Mouse (Mus musculus) stomach, embryonic 15.5 days (tissue): Measurements from ENCODE around the gene Slc17a6. TPM values are rescaled to one million over a fixed set of nuclear protein-coding genes. Genes with fewer than 3 reads are reported as not detected.

Experiments
- ATAC-seq: fragments of 200-750 bp; cut with Nextera tagmentation; 2 replicates; pipeline ENCODE4 v1.8.0; 2017; ENCODE audit warnings: low read depth, moderate number of reproducible peaks, moderate TSS enrichment; ENCODE audit not compliant: insufficient read depth, low FRiP score
- H3K27ac ChIP-seq: fragments of 300-500 bp; sonication (generic); 2 replicates; pipeline ENCODE4 v1.5.1; 2015; ENCODE audit warnings: mild to moderate bottlenecking, inconsistent platforms
- H3K27me3 ChIP-seq: fragments of 300-500 bp; sonication (generic); replicated peaks from 2 replicates; pipeline ENCODE4 v1.6.1; 2015; ENCODE audit warnings: inconsistent platforms
- H3K36me3 ChIP-seq: fragments of 300-500 bp; sonication (generic); 2 replicates; pipeline ENCODE4 v1.6.1; 2015; ENCODE audit warnings: inconsistent platforms
- H3K4me1 ChIP-seq: fragments of 300-500 bp; sonication (generic); 2 replicates; pipeline ENCODE4 v1.6.1; 2015; ENCODE audit warnings: inconsistent platforms
- H3K4me2 ChIP-seq: fragments of 300-500 bp; sonication (generic); 2 replicates; pipeline ENCODE4 v1.6.1; 2015; ENCODE audit warnings: mild to moderate bottlenecking, inconsistent platforms
- H3K4me3 ChIP-seq: fragments of 300-500 bp; sonication (generic); replicated peaks from 2 replicates; pipeline ENCODE4 v1.5.1; 2015; ENCODE audit warnings: inconsistent platforms
- H3K9ac ChIP-seq: fragments of 300-500 bp; sonication (generic); 2 replicates; pipeline ENCODE4 v1.6.1; 2015; ENCODE audit warnings: inconsistent platforms
- H3K9me3 ChIP-seq: fragments of 300-500 bp; sonication (generic); 2 replicates; pipeline ENCODE4 v1.6.1; 2016; ENCODE audit warnings: inconsistent platforms
- WGBS: fragments of 180-500 bp; shearing (Covaris S2); methylation state at CpG from one replicate; pipeline ENCODE4 v1.1.7; 2015; 5-methylcytosine and 5-hydroxymethylcytosine counted together
- polyA plus RNA-seq: library from polyadenylated mRNA; unstranded; fragments of >200 nt; fragmentation: Nextera tagmentation; extraction: Ambion mirVana; gene quantifications from 2 replicates; pipeline ENCODE4 v1.2.1, GENCODE M21; 2015

The Slc17a6 gene
- polyA plus RNA-seq, result 0.26 TPM in 2 replicates

DNA sequence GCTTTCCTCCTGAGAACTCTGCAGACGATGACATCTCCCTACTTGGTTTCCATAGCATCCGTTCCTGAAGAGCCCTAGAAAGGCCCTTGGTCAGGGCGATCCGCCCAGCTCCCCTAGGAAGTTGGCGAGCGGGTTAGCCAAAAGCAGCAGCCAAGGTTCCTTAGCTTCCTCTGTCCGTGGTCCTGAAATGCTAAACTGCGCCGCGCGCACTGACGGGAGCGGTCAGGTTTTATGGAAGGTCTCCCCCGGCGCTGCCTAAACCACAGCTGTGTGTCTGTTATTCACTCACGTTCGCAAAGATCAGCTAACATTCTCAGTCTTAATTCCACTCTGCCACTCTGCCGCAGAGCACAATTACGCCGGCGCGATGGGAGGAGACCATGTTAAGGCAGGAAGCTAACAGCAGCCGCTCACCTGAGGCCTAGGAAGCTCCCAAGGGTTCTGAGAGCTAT is at the start of gene Slc17a6:
TSS of gene Slc17a6 (plus strand) at position 313 of the 452 bp plus-strand sequence.
- Histone ChIP-seq H3K36me3 (no peaks in the 10 kb centered on the region), H3K4me3 (no peak within 1 kb of the TSS), H3K4me1 (no peaks in the 10 kb centered on the region), H3K9ac (no peak within 1 kb of the TSS), H3K9me3 (no peaks in the 10 kb centered on the region), H3K27ac (no peak within 1 kb of the TSS), H3K4me2 (no peak within 1 kb of the TSS), H3K27me3 (peaks cover 43% of the 10 kb centered on the region)
- no peak for ATAC-seq
- WGBS, result under 1% methylated on average over 23 of the region's 23 CpGs

DNA sequence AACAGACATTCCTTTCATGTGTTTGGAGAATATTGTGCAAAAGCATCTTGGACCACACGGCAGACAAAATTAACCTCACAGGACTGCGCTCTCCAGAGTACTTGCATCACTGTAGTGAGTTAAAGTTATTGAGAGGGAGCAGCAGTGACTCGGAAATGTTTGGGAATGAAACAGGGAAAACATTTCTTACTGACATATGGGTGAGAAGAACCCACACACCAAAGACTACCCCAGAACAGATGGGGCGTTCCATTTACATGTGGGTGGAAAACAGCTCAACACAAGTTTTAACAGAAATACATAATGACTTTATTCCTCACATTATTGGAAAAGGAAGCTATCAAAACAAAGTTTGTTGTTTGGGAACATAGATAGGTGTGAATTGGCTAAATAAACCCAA is 21.8 kb upstream of the Slc17a6 start:
- no peaks in the 10 kb centered on the region for H3K9me3 ChIP-seq
- no peak overlapping the region for H3K9ac ChIP-seq
- ATAC-seq, result no peak
- 71% methylated on average over 4 of the region's 4 CpGs for WGBS
- H3K4me3 ChIP-seq, result no peak overlapping the region
- H3K27me3 ChIP-seq, result no peaks in the 10 kb centered on the region
- no peak overlapping the region for H3K27ac ChIP-seq
- no peaks in the 10 kb centered on the region for H3K36me3 ChIP-seq
- H3K4me2 ChIP-seq, result no peak overlapping the region
- H3K4me1 ChIP-seq, result no peaks in the 10 kb centered on the region

DNA sequence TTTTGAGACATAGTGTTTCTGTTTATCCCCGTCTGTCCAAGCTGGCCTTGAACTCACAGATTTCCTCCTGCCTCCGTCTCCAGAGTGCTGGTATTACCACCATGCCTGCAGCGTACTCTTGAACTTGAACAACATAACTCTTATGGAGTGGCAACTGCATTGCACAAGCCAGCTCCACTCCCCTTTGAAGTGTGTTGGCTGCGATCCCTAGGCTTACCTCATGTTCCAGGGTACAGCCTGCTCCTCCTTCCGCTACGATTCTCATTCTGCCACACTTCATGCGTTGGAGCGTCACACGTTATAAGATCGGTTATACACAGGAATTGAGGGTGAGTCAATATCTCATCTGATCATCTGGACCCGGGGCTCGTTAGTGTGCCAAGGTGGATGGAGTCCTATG is 18.1 kb upstream of the Slc17a6 start:
- Histone ChIP-seq H3K27me3 (no peaks in the 10 kb centered on the region), H3K27ac (no peak overlapping the region), H3K9me3 (no peaks in the 10 kb centered on the region), H3K4me2 (no peak overlapping the region), H3K9ac (no peak overlapping the region), H3K4me3 (no peak overlapping the region), H3K36me3 (no peaks in the 10 kb centered on the region), H3K4me1 (no peaks in the 10 kb centered on the region)
- 86% methylated on average over 12 of the region's 12 CpGs for WGBS
- no peak for ATAC-seq

DNA sequence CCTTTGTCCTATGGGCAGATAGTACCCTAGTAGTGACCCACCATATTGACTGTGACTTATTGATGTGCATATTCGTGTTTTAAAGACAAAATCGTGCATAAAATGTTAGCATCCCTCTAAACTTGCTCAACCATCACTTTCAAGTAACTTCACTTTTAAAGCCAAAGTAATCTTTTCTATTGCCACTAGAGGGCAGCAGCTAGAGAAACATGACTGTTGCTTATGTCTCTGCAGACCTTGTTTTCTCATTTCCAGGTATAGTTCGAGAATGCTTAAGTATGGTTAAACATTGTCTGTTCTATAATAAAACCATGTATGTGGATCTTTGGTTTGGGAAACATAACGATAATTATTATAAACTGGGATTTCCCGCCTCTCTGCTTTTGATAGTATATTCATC is 7.4 kb upstream of the Slc17a6 start:
- Histone ChIP-seq H3K36me3 (no peaks in the 10 kb centered on the region), H3K27ac (no peak overlapping the region), H3K4me1 (no peaks in the 10 kb centered on the region), H3K4me3 (no peak overlapping the region), H3K9me3 (no peaks in the 10 kb centered on the region), H3K4me2 (no peak overlapping the region), H3K9ac (no peak overlapping the region), H3K27me3 (no peaks in the 10 kb centered on the region)
- no peak for ATAC-seq
- WGBS, result 38% methylated on average over 5 of the region's 5 CpGs

DNA sequence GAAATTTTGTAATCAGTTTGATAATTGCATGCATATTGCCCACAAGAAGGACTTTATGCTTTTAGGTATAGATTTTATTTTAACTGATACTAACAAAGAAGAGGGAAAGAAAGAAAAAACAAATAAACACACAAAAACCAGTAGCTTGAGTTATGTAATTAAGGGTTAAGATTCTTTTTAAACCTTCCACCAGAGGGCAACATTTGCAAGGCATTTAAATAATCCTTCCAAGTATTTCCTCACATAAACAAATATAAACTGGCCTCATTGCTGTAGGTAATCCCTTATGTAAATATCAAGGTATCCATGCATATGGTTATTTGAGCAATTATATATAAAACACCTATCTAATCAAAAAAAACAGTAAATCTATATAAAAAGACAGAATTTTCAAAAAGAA is 3.9 kb upstream of the Slc17a6 start:
- Histone ChIP-seq H3K9me3 (no peaks in the 10 kb centered on the region), H3K4me1 (no peaks in the 10 kb centered on the region), H3K4me2 (no peak overlapping the region), H3K36me3 (no peaks in the 10 kb centered on the region), H3K27ac (no peak overlapping the region), H3K4me3 (no peak overlapping the region), H3K9ac (no peak overlapping the region), H3K27me3 (peaks cover 15% of the 10 kb centered on the region)
- no peak for ATAC-seq

DNA sequence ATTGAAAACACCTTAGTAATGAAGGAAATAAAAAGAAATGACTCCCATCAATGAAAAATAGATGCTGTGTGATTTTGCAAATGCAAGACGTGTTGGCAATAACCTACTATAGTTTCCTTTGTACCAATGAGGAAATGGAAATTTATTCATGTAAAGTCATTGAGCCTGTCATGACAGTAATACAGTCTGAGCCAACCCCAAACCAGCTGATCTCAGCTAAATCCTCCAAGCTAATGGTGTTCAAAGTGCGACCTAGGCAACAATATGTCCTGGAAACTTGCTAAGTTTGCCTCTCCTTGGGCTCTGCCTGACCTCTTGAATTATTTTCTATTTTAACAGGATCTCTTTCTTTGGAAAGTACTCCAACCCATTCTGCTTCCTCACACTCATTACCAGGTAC is 3.4 kb upstream of the Slc17a6 start:
- WGBS, result 23% methylated on average over 2 of the region's 2 CpGs

DNA sequence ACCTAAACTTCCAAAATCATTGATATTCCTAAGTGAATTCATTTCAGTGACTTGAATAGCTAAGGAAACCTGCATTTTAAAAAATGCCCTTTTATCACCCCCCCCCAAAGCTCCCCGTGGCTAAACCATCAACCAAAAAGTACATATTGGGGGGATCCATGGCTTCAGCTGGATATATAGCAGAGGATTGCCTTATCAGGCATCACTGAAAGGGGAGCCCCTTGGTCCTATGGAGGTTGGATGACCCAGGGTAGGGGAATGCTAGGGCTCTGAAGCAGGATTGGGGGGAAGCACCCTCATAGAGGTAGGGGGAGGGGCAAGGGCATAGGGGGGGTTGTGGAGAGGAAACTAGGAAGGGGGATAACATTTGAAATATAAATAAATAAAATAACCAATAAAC is 1.8 kb upstream of the Slc17a6 start:
- Histone ChIP-seq H3K9ac (no peak overlapping the region), H3K27me3 (peaks cover 31% of the 10 kb centered on the region), H3K4me2 (no peak overlapping the region), H3K4me3 (no peak overlapping the region), H3K9me3 (no peaks in the 10 kb centered on the region), H3K27ac (no peak overlapping the region), H3K4me1 (no peaks in the 10 kb centered on the region), H3K36me3 (no peaks in the 10 kb centered on the region)
- 42% methylated on average over 1 of the region's 1 CpGs for WGBS
- ATAC-seq, result no peak

More for the DNA sequence above, 3.4 kb upstream of the Slc17a6 start:
- Histone ChIP-seq H3K27ac (no peak overlapping the region), H3K27me3 (peaks cover 16% of the 10 kb centered on the region), H3K4me1 (no peaks in the 10 kb centered on the region), H3K9me3 (no peaks in the 10 kb centered on the region), H3K4me2 (no peak overlapping the region), H3K9ac (no peak overlapping the region), H3K4me3 (no peak overlapping the region), H3K36me3 (no peaks in the 10 kb centered on the region)
- ATAC-seq, result no peak

DNA sequence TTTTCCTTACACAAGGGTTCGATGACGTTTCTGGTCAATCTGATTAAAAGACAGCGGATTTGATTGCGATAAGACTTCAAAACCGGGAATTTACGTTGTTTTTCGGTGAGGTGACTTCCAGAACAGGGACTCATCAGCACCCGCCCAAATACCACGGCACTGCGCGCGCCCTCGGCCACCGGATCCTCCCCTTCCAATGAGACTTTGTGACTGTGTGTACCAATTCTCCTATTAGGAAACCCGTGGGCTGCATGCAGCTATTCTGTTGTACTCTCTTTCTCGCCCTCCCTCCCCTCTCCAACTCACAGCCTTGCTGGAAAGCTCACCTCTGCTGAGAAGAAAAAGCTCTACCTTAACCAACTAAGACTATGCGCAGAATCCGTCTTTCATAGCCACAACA is 390 bp downstream of the Slc17a6 start:
- ATAC-seq, result no peak
- H3K4me2 ChIP-seq, result no peak overlapping the region
- no peaks in the 10 kb centered on the region for H3K9me3 ChIP-seq
- H3K36me3 ChIP-seq, result no peaks in the 10 kb centered on the region
- no peak overlapping the region for H3K9ac ChIP-seq
- peaks cover 48% of the 10 kb centered on the region for H3K27me3 ChIP-seq
- no peak overlapping the region for H3K27ac ChIP-seq
- H3K4me1 ChIP-seq, result 0 out of 2 replicates have a peak, but pooled peaks cover 1% of the 10 kb centered on the region
- H3K4me3 ChIP-seq, result no peak overlapping the region
- 2% methylated on average over 18 of the region's 18 CpGs for WGBS

DNA sequence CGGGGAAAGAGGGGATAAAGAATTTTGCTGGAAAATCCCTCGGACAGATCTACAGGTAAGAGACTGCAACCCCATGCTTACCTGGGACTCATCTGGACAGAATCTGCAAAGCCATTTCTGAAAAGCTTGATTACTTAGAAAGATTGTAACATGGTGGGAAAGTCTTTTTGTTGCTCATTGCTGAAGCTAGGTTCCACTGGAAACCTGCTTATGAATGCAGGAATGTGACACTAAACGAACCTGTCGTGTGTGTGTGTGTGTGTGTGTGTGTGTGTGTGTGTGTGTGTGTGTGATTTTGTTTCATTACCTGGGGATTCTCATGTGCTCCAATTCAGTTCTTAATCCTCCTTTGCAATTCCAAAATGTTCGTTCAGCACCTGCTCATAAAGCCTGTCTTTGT is 860 bp downstream of the Slc17a6 start:
- 5% methylated on average over 5 of the region's 5 CpGs for WGBS
- no peak for ATAC-seq

DNA sequence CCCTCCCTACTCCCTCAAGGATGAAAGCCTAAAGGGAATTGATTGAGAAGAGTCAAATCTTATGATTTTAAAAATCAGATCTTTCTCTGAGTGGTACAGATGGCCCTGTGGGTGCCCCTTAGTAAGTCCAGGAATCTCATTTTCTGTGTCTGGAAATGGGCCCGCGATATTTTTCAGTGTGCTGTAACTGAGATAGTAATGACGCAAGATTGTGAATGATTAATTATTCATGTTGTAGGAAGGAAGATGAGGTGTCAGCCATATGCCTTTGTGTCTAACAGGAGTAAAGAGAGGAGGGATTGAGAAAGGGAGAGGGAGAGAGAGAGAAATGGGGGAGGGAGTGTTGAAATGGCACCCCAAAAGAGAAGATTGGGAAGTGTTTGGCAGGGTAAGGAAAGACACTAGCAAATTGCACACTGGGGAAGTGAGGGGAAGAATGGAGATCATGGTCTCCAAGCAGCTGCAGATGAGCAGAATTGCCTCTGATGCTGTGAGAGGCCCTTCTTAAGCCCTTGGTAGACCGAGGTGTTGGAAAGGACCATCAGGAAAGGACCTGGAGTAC is 2.6 kb downstream of the Slc17a6 start:
- 0 out of 2 replicates have a peak, but pooled peaks cover 3% of the 10 kb centered on the region for H3K4me1 ChIP-seq
- no peak for ATAC-seq
- WGBS, result 2% methylated on average over 4 of the region's 4 CpGs
- no peaks in the 10 kb centered on the region for H3K9me3 ChIP-seq
- H3K27ac ChIP-seq, result no peak overlapping the region
- no peak overlapping the region for H3K9ac ChIP-seq
- no peak overlapping the region for H3K4me3 ChIP-seq
- no peak overlapping the region for H3K4me2 ChIP-seq
- H3K36me3 ChIP-seq, result no peaks in the 10 kb centered on the region
- peaks cover 61% of the 10 kb centered on the region for H3K27me3 ChIP-seq

More for the DNA sequence above, 860 bp downstream of the Slc17a6 start:
- no peak overlapping the region for H3K27ac ChIP-seq
- no peak overlapping the region for H3K9ac ChIP-seq
- no peak overlapping the region for H3K4me3 ChIP-seq
- H3K4me2 ChIP-seq, result no peak overlapping the region
- H3K27me3 ChIP-seq, result peaks cover 53% of the 10 kb centered on the region
- 0 out of 2 replicates have a peak, but pooled peaks cover 3% of the 10 kb centered on the region for H3K4me1 ChIP-seq
- no peaks in the 10 kb centered on the region for H3K36me3 ChIP-seq
- no peaks in the 10 kb centered on the region for H3K9me3 ChIP-seq

DNA sequence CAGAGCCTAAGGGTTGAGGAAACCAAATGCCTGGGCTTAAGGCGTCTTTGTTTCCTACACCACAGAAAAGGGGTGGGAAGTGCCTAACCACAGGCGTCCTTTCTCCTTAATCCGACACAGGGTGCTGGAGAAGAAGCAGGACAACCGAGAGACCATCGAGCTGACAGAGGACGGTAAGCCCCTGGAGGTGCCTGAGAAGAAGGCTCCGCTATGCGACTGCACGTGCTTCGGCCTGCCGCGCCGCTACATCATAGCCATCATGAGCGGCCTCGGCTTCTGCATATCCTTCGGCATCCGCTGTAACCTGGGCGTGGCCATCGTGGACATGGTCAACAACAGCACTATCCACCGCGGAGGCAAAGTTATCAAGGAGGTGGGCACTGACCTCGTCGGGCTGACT is 3.4 kb downstream of the Slc17a6 start:
- Histone ChIP-seq H3K4me1 (0 out of 2 replicates have a peak, but pooled peaks cover 3% of the 10 kb centered on the region), H3K36me3 (no peaks in the 10 kb centered on the region), H3K9ac (no peak overlapping the region), H3K4me3 (no peak overlapping the region), H3K27ac (no peak overlapping the region), H3K4me2 (no peak overlapping the region), H3K9me3 (no peaks in the 10 kb centered on the region), H3K27me3 (peaks cover 61% of the 10 kb centered on the region)
- ATAC-seq, result no peak
- whole genome bisulfite sequencing, result 1% methylated on average over 23 of the region's 23 CpGs

DNA sequence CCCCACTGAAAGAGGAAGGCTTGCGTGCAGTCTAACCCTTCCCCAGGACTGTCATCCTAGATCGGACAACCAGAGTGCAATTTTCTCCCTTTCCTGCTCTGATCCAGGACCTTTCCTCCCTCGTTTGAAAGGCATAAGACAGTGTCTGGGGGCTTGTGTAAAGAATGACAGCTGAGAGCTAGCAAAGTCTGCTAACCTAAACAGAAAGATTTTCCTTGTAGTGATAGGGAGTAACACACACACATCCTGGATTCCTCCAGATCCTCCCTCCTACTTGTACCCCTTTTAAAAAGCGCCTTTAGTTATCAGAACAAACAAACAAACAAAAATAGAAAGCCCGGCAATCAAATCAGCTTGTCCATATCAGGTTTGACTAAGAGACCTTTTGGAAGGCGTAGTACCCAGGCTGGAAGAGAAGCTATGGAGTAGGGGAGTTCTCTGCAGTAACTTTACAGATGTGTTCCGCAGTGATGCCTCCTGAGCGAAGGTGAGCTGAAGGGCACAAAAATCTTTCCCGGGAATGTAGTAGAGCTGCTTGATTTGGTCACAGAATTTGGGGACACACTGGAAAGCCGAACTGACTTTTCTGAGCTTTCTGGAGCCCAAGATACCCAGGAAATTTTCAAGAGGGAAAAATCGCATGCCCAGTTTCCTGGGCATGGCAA is 3.9 kb downstream of the Slc17a6 start:
- no peak overlapping the region for H3K4me3 ChIP-seq
- H3K27me3 ChIP-seq, result peaks cover 61% of the 10 kb centered on the region
- H3K9ac ChIP-seq, result no peak overlapping the region
- H3K9me3 ChIP-seq, result no peaks in the 10 kb centered on the region
- ATAC-seq, result no peak
- H3K4me2 ChIP-seq, result no peak overlapping the region
- no peak overlapping the region for H3K27ac ChIP-seq
- 0 out of 2 replicates have a peak, but pooled peaks cover 3% of the 10 kb centered on the region for H3K4me1 ChIP-seq
- no peaks in the 10 kb centered on the region for H3K36me3 ChIP-seq
- WGBS, result 4% methylated on average over 11 of the region's 11 CpGs
